Mouse (Mus musculus): Measurements from ENCODE around the gene Timmdc1.
A peak's percentile ranks its signal among the peaks of the same experiment; 100 is the strongest.

DNA sequence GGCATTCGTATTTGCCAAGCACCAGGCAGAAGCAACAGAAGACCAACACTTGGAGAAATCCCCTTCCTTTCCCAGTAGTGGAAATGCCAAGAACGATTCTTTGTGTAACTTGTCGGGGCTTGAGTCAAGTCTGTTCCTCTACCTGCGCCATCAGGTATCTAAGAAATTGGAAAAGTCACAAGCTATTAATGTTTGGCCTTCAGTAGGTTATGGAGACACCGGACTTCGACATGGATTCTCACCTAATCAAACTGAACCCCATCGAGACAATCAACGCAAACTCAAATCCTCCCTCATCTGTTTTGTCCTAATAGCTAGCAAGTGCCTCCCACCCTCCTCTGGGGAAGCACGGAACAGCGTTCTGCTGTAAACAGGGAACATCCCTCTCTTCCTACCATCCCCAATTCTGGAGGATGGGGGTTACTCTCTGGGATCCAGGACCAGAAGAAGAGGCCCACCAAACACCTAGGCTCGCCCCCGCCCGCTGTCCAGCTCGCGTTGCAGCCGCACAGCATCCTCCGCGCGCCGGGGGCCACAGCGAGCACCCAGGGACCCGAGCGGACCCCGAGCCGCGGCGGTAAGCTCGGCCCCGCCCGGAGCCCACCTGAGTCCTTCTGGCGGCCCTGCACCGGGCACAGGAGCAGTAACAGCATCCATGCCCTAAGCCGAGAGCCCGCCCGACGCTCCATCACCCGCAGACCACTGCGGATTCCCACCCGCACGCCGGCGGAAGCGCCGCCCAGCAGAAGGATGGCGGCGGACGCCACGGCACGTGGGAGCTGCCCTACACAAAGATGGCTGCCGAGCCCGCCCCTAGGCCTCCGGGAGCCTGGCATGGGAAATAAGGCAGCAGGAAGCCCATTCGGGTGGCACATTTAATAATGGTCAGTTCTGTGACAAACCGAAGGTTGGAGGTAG lies 27.3 kb upstream of the Timmdc1 start, which contains the start of gene Poglut1:
- no peak for TF ChIP-seq CTCF (IDR thresholded peaks at IDR 0.05; ENCODE audit: extremely low read depth, insufficient read depth, insufficient read length, insufficient replicate concordance)
- peak; percentile 34 for TF ChIP-seq POLR2A (IDR thresholded peaks at IDR 0.05; ENCODE audit: low read depth, low read length)

All from spleen, adult 2 months (tissue).